Mouse (Mus musculus): ENCODE measurements around the gene 2010111I01Rik. TPM values are rescaled to one million over a fixed set of nuclear protein-coding genes. Genes with fewer than 3 reads are reported as not detected.
"Not testable (repeated sequence)": the region's sequence is repeated elsewhere in the genome, so short reads cannot be mapped to it uniquely, and the experiment has no call there.

The 2010111I01Rik gene
- total and polyA plus RNA-seq, 2 experiments from 2014 or later = 16.2 to 30.3 TPM

DNA sequence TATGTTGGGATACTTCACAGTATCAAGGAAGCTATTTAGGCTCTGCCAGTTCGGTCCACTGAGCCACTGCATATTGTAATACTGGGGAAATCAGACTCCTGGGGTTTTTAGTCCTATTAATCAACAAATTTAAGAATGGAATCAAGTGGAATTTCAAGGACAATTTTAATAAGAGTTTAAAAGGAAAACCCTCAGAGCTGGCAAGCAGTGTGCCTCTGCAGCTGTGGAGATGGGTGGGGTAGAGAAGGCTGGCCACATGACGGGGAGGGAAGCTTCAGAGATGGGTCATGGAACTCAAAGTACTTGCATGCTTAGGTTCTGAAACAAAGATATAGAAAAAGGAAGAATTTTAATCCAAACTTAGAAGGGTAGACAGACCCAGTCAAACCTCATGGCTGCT is 116.1 kb downstream of the 2010111I01Rik start:
- H3K9me3 ChIP-seq (ENCODE audit: low read length) = no peaks in the 10 kb centered on the region
- H3K36me3 ChIP-seq (ENCODE audit: insufficient read depth, low read length) = no peaks in the 10 kb centered on the region
- no peak overlapping the region for H3K4me2 ChIP-seq (ENCODE audit: low read depth, low read length, poor library complexity, severe bottlenecking)
- H3K4me1 ChIP-seq (ENCODE audit: insufficient read depth, low read length) = no peaks in the 10 kb centered on the region
- WGBS = 72% methylated on average over 2 of the region's 2 CpGs
- no peak for DNase-seq (ENCODE audit: low spot score)
- no peaks in the 10 kb centered on the region for H3K27me3 ChIP-seq (ENCODE audit: insufficient read depth, low read length)
- no peak for ATAC-seq (ENCODE audit: low FRiP score)
- TF ChIP-seq CTCF (IDR thresholded peaks at IDR 0.05) = no peak
- no peak overlapping the region for H3K4me3 ChIP-seq (ENCODE audit: low read depth, low read length)
- H3K9ac ChIP-seq (replicated peaks; ENCODE audit: low read length, poor library complexity, severe bottlenecking) = no peak overlapping the region
- no peak overlapping the region for H3K27ac ChIP-seq (ENCODE audit: low read depth, low read length)

- no peak overlapping the region for H3K4me2 ChIP-seq (ENCODE audit: low read depth, low read length, poor library complexity, severe bottlenecking)
- ATAC-seq (ENCODE audit: low FRiP score) (no peak), DNase-seq (ENCODE audit: low spot score) (no peak)
- no peak for TF ChIP-seq CTCF (IDR thresholded peaks at IDR 0.05)
- no peak overlapping the region for H3K27ac ChIP-seq (ENCODE audit: low read depth, low read length)
- no peaks in the 10 kb centered on the region for H3K27me3 ChIP-seq (ENCODE audit: insufficient read depth, low read length)
- H3K36me3 ChIP-seq (ENCODE audit: insufficient read depth, low read length) = no peaks in the 10 kb centered on the region
- no peak overlapping the region for H3K9ac ChIP-seq (replicated peaks; ENCODE audit: low read length, poor library complexity, severe bottlenecking)
- 74% methylated on average over 5 of the region's 5 CpGs for WGBS
- H3K4me1 ChIP-seq (ENCODE audit: insufficient read depth, low read length) = no peaks in the 10 kb centered on the region
- H3K9me3 ChIP-seq (ENCODE audit: low read length) = no peaks in the 10 kb centered on the region
- H3K4me3 ChIP-seq (ENCODE audit: low read depth, low read length) = no peak overlapping the region
Observed at GRCm38 (mm10) chr13:63082555-63083136, 118.0 kb downstream of the 2010111I01Rik start.

- not testable (repeated sequence) for H3K4me1 ChIP-seq (ENCODE audit: insufficient read depth, low read length); ATAC-seq (ENCODE audit: low FRiP score); H3K36me3 ChIP-seq (ENCODE audit: insufficient read depth, low read length); H3K4me2 ChIP-seq (ENCODE audit: low read depth, low read length, poor library complexity, severe bottlenecking); H3K27ac ChIP-seq (ENCODE audit: low read depth, low read length); H3K27me3 ChIP-seq (ENCODE audit: insufficient read depth, low read length); DNase-seq (ENCODE audit: low spot score); H3K9ac ChIP-seq (replicated peaks; ENCODE audit: low read length, poor library complexity, severe bottlenecking); H3K4me3 ChIP-seq (ENCODE audit: low read depth, low read length); H3K9me3 ChIP-seq (ENCODE audit: low read length)
- 83% methylated on average over 7 of the region's 7 CpGs for WGBS
Observed at GRCm38 (mm10) chr13:63083139-63083538, 118.4 kb downstream of the 2010111I01Rik start.

- no peak overlapping the region for H3K27ac ChIP-seq (ENCODE audit: low read depth, low read length)
- WGBS = 80% methylated on average over 8 of the region's 8 CpGs
- H3K36me3 ChIP-seq (ENCODE audit: insufficient read depth, low read length) = no peaks in the 10 kb centered on the region
- H3K4me1 ChIP-seq (ENCODE audit: insufficient read depth, low read length) = no peaks in the 10 kb centered on the region
- no peak for TF ChIP-seq CTCF (IDR thresholded peaks at IDR 0.05)
- no peak overlapping the region for H3K4me3 ChIP-seq (ENCODE audit: low read depth, low read length)
- ATAC-seq (ENCODE audit: low FRiP score) (no peak), DNase-seq (ENCODE audit: low spot score) (no peak)
- no peak overlapping the region for H3K9ac ChIP-seq (replicated peaks; ENCODE audit: low read length, poor library complexity, severe bottlenecking)
- no peaks in the 10 kb centered on the region for H3K9me3 ChIP-seq (ENCODE audit: low read length)
- H3K27me3 ChIP-seq (ENCODE audit: insufficient read depth, low read length) = no peaks in the 10 kb centered on the region
- H3K4me2 ChIP-seq (ENCODE audit: low read depth, low read length, poor library complexity, severe bottlenecking) = no peak overlapping the region
Observed at GRCm38 (mm10) chr13:63083663-63084062, 119.0 kb downstream of the 2010111I01Rik start.

GRCm38 (mm10) chr13:63087865-63088683 is 123.4 kb downstream of the 2010111I01Rik start:
- ATAC-seq (ENCODE audit: low FRiP score) = no peak
- H3K4me3 ChIP-seq (ENCODE audit: low read depth, low read length) = no peak overlapping the region
- H3K9ac ChIP-seq (replicated peaks; ENCODE audit: low read length, poor library complexity, severe bottlenecking) = no peak overlapping the region
- no peaks in the 10 kb centered on the region for H3K36me3 ChIP-seq (ENCODE audit: insufficient read depth, low read length)
- no peak for DNase-seq (ENCODE audit: low spot score)
- H3K27ac ChIP-seq (ENCODE audit: low read depth, low read length) = no peak overlapping the region
- H3K9me3 ChIP-seq (ENCODE audit: low read length) = no peaks in the 10 kb centered on the region
- no peak overlapping the region for H3K4me2 ChIP-seq (ENCODE audit: low read depth, low read length, poor library complexity, severe bottlenecking)
- H3K27me3 ChIP-seq (ENCODE audit: insufficient read depth, low read length) = no peaks in the 10 kb centered on the region
- no peaks in the 10 kb centered on the region for H3K4me1 ChIP-seq (ENCODE audit: insufficient read depth, low read length)
- TF ChIP-seq CTCF (IDR thresholded peaks at IDR 0.05) = no peak
- WGBS = 95% methylated on average over 7 of the region's 7 CpGs

DNA sequence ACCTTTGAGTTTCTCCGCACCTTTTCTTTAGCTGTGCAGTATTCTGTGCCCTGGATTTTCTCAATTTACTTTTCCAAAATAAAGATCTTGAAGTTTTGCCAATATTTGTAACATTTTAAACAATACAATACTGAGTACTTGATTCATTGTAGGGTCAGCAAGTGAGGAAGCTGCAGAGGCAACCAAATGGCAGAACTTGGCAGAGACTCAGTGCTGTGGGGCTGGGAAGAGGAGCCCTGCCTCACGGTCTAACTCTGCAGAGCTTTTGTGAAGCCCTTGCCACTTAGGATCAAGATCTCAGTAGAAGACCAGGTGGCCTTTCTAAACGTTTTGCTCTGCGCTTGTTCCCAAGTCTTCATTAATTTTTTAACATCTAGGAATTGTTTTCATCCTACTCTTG is 124.8 kb downstream of the 2010111I01Rik start:
- Histone ChIP-seq H3K4me1 (ENCODE audit: insufficient read depth, low read length) (no peaks in the 10 kb centered on the region), H3K4me2 (ENCODE audit: low read depth, low read length, poor library complexity, severe bottlenecking) (no peak overlapping the region), H3K9me3 (ENCODE audit: low read length) (no peaks in the 10 kb centered on the region), H3K4me3 (ENCODE audit: low read depth, low read length) (no peak overlapping the region), H3K27me3 (ENCODE audit: insufficient read depth, low read length) (no peaks in the 10 kb centered on the region), H3K9ac (replicated peaks; ENCODE audit: low read length, poor library complexity, severe bottlenecking) (no peak overlapping the region), H3K36me3 (ENCODE audit: insufficient read depth, low read length) (no peaks in the 10 kb centered on the region), H3K27ac (ENCODE audit: low read depth, low read length) (no peak overlapping the region)
- 72% methylated on average over 4 of the region's 4 CpGs for WGBS
- TF ChIP-seq CTCF (IDR thresholded peaks at IDR 0.05) = no peak
- no peak for DNase-seq (ENCODE audit: low spot score)
- ATAC-seq (ENCODE audit: low FRiP score) = no peak

All from midbrain, postnatal 0 days (tissue).